ENCODE assay signal across 8 mouse cellular contexts in the genomic region with DNA sequence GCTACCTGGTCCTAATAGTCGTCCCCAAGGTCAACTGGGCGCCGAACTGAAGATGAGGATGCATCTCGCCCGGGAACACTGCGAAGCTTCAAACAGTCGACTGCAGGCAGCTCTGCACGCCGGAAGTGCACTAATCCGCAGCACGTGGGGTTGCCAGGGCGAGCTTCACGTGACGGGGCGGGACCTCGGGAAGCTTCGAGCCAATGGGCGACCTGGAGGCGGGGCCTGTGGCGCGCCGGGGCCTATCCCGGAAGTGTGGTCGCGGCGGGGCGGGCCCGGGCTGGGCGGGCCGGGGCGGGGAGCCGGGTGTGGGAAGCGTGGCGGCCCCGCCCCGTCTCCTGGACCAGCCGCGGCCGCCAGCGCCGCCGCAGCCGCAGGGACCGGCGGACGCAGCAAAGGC. TPM values are rescaled to one million over a fixed set of nuclear protein-coding genes. Genes with fewer than 3 reads are reported as not detected.
DNase-seq lines count a peak whose midpoint lies in the region; ATAC-seq and TF ChIP-seq lines count a peak whose summit lies in the region.

A gene (plus strand): TSS at position 283 of the 400 bp plus-strand sequence.

- H3K4me3 ChIP-seq in E14TG2a.4 (replicated peaks; ENCODE audit: low read length), result peak within 1 kb of the TSS; percentile 92
- peak within 1 kb of the TSS; percentile 76 for H3K4me3 ChIP-seq in forebrain, embryonic 11.5 days (ENCODE audit: low read depth, low read length)
- H3K4me3 ChIP-seq in heart, embryonic 15.5 days, result peak within 1 kb of the TSS; percentile 68
- peak within 1 kb of the TSS; percentile 84 for H3K4me3 ChIP-seq in liver, embryonic 12.5 days

- peak; percentile 81 for DNase-seq in c-Kit-positive CD71-positive TER-119-negative erythroid progenitor cells, embryonic 14.5 days (ENCODE audit: low read depth)
- DNase-seq in forebrain, embryonic 11.5 days (ENCODE audit: low spot score), result peak; percentile 97
- peak; percentile 94 for DNase-seq in kidney, postnatal 14 days
- peak; percentile 95 for DNase-seq in naive thymus-derived CD4-positive, alpha-beta T cell, adult 2 months (ENCODE audit: low read depth)
- peak; percentile 94 for DNase-seq in splenic B cell, adult 2 months (ENCODE audit: low read depth, low spot score)

- H3K27me3 ChIP-seq in E14TG2a.4 (ENCODE audit: insufficient read depth, low read length), result peaks cover 56% of the 10 kb centered on the region
- H3K27me3 ChIP-seq in forebrain, embryonic 11.5 days (ENCODE audit: control insufficient read depth, insufficient read depth, low read length), result peaks cover 2% of the 10 kb centered on the region; the same call in 1 of the 2 replicates
- no peaks in the 10 kb centered on the region for H3K27me3 ChIP-seq in heart, embryonic 15.5 days
- no peaks in the 10 kb centered on the region for H3K27me3 ChIP-seq in liver, embryonic 12.5 days (replicated peaks)
- no peaks in the 10 kb centered on the region; the same call in 1 of the 2 replicates for H3K27me3 ChIP-seq in splenic B cell, adult 2 months (ENCODE audit: control insufficient read depth, insufficient read depth, low read length, poor library complexity, severe bottlenecking)

- H3K4me1 ChIP-seq in E14TG2a.4 (replicated peaks; ENCODE audit: low read depth, low read length), result peaks cover 12% of the 10 kb centered on the region
- no peaks in the 10 kb centered on the region for H3K4me1 ChIP-seq in forebrain, embryonic 11.5 days (replicated peaks; ENCODE audit: control insufficient read depth, insufficient read depth, low read length)
- peaks cover 14% of the 10 kb centered on the region; the same call in 1 of the 2 replicates for H3K4me1 ChIP-seq in heart, embryonic 15.5 days (replicated peaks)
- peaks cover 45% of the 10 kb centered on the region for H3K4me1 ChIP-seq in liver, embryonic 12.5 days

- 3% methylated on average over 40 of the region's 46 CpGs for whole genome bisulfite sequencing in forebrain, embryonic 11.5 days
- WGBS in heart, embryonic 15.5 days, result 1% methylated on average over 46 of the region's 46 CpGs
- 2% methylated on average over 31 of the region's 46 CpGs for WGBS in liver, embryonic 12.5 days (ENCODE audit: insufficient replicate concordance)

- H3K9me3 ChIP-seq in E14TG2a.4 (ENCODE audit: low read length), result peaks cover 4% of the 10 kb centered on the region
- no peaks in the 10 kb centered on the region for H3K9me3 ChIP-seq in forebrain, embryonic 11.5 days (ENCODE audit: control insufficient read depth, low read length)
- H3K9me3 ChIP-seq in heart, embryonic 15.5 days (replicated peaks), result no peaks in the 10 kb centered on the region
- no peaks in the 10 kb centered on the region for H3K9me3 ChIP-seq in liver, embryonic 12.5 days (replicated peaks)

- peak within 1 kb of the TSS; percentile 73 for H3K9ac ChIP-seq in forebrain, embryonic 11.5 days (ENCODE audit: low read length)
- H3K9ac ChIP-seq in heart, embryonic 15.5 days, result peak within 1 kb of the TSS; percentile 70
- peak within 1 kb of the TSS; percentile 85 for H3K9ac ChIP-seq in liver, embryonic 12.5 days

- no peak for TF ChIP-seq CTCF in E14TG2a.4 (conservative IDR thresholded peaks at IDR 0.05; ENCODE audit: low read length)

- peak; percentile 99 for ATAC-seq in forebrain, embryonic 11.5 days (replicated peaks; ENCODE audit: low FRiP score)
- ATAC-seq in heart, embryonic 15.5 days (replicated peaks; ENCODE audit: insufficient number of reproducible peaks, insufficient read depth, low FRiP score, low read depth), result peak; percentile 98
- peak; percentile 94 for ATAC-seq in liver, embryonic 12.5 days

- H3K36me3 ChIP-seq in E14TG2a.4 (ENCODE audit: insufficient read depth, low read length), result 0 out of 2 replicates have a peak, but pooled peaks cover 6% of the 10 kb centered on the region
- H3K36me3 ChIP-seq in forebrain, embryonic 11.5 days (ENCODE audit: control insufficient read depth, insufficient read depth, low read length), result no peaks in the 10 kb centered on the region
- H3K36me3 ChIP-seq in heart, embryonic 15.5 days, result no peaks in the 10 kb centered on the region
- H3K36me3 ChIP-seq in liver, embryonic 12.5 days, result 0 out of 2 replicates have a peak, but pooled peaks cover 4% of the 10 kb centered on the region
- no peaks in the 10 kb centered on the region for H3K36me3 ChIP-seq in splenic B cell, adult 2 months (ENCODE audit: control insufficient read depth, insufficient read depth, low read length, poor library complexity, severe bottlenecking)

- peak within 1 kb of the TSS; percentile 96 for H3K4me2 ChIP-seq in forebrain, embryonic 11.5 days (ENCODE audit: low read depth, low read length, severe bottlenecking)
- H3K4me2 ChIP-seq in heart, embryonic 15.5 days, result peak within 1 kb of the TSS; percentile 98
- H3K4me2 ChIP-seq in liver, embryonic 12.5 days, result peak within 1 kb of the TSS; percentile 98

- no peak within 1 kb of the TSS for H3K27ac ChIP-seq in forebrain, embryonic 11.5 days (ENCODE audit: low read depth, low read length)
- H3K27ac ChIP-seq in heart, embryonic 15.5 days, result no peak within 1 kb of the TSS
- H3K27ac ChIP-seq in liver, embryonic 12.5 days, result peak within 1 kb of the TSS; percentile 61

RNA-seq across cellular contexts. Expression of the gene that starts here (rescaled TPM):
- 17.3 and 17.7 TPM in 2 replicates for polyA plus RNA-seq in forebrain, embryonic 11.5 days (2014; fragmentation: Nextera tagmentation; extraction: Ambion mirVana)
- polyA plus RNA-seq in heart, embryonic 15.5 days (2015; fragmentation: Nextera tagmentation; extraction: Ambion mirVana), result 7.6 and 7.7 TPM in 2 replicates
- polyA plus RNA-seq in liver, embryonic 12.5 days (2016; fragmentation: Nextera tagmentation; extraction: Ambion mirVana), result 9.4 and 9.6 TPM in 2 replicates
